Mouse (Mus musculus) E14TG2a.4 (cell line): ENCODE measurements around the gene Cntn2.

Experiments used
- CTCF ChIP-seq: conservative IDR thresholded peaks from 2 replicates; pipeline ENCODE4 v1.5.1; 2014; ENCODE audit warnings: low read length
- NANOG ChIP-seq: IDR thresholded peaks from 2 replicates; pipeline ENCODE4 v1.6.1; 2014; ENCODE audit warnings: borderline replicate concordance, low read length, mixed read lengths
- POU5F1 ChIP-seq: IDR thresholded peaks from 2 replicates; pipeline ENCODE4 v1.6.1; 2014; ENCODE audit warnings: low read length, borderline replicate concordance

DNA sequence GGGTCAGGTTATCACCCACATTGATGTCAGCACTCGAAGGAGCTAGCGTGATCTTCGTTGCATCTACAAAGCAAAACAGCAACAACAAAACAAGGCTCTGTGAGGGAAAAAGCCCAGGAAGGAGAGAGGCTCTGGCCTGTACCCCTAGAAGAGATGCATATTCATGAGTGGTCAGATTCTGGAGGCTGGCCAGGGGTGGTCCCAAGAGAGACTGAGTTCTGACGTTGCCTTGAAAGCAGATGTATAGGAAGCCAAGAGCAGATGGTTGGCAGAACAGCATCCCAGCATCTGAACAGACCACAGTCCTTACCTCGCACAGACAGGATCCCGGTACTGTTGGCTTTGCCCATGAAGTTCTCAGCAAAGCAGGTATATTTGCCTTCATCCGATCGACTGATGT is 20.0 kb downstream of the Cntn2 start:
- no peak for TF ChIP-seq CTCF
- TF ChIP-seq POU5F1, result no peak
- no peak for TF ChIP-seq NANOG
